ENCODE assay signal across 19 mouse cellular contexts in the genomic region with DNA sequence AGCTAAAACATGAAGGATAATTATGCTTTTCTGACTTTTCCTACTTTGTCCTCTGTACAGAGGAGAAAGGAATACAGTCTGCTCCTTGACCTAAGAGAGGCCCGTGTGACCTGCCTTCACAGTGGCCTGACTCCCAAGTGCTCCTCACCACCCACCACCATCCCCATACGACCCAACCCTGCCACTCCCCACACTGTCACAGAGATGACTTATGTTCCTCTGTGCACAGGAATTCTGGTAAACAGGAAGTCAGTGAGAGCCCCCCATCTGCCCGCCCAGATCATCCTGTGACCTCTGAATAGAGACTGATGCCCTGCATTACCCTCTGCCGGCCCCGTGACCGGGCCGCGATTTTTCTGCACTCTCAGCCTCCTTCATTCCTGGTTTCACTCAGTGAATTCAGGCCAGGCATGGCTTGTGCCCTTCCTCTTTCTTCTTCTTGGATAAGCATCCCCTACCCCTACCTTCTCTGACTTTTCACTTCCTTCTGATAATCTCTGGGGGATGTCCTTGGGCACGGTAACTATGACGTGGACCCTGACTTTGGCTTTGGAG.
DNase-seq lines count a peak whose midpoint lies in the region; ATAC-seq and TF ChIP-seq lines count a peak whose summit lies in the region.
"Had no signal": no experiment of that assay in that cellular context is flagged by ENCODE, and none has a peak within 500 bp of the region (broad histone marks: within the 10 kb centered on the region; RNA-seq: fewer than 3 reads in every experiment).

No protein-coding gene starts in this region.

- no peak overlapping the region for H3K9ac ChIP-seq in kidney, embryonic 16.5 days (replicated peaks; ENCODE audit: low read length)
- no peak overlapping the region for H3K9ac ChIP-seq in liver, embryonic 16.5 days (ENCODE audit: low read depth, low read length)
- no peak overlapping the region for H3K9ac ChIP-seq in hindbrain, postnatal 0 days (replicated peaks; ENCODE audit: low read length)
- H3K9ac ChIP-seq: embryonic facial prominence, embryonic 15.5 days; hindbrain, embryonic 15.5 days; neural tube, embryonic 15.5 days had no signal

- no peaks in the 10 kb centered on the region for H3K27me3 ChIP-seq in kidney, embryonic 16.5 days (ENCODE audit: insufficient read depth, low read length)
- no peaks in the 10 kb centered on the region for H3K27me3 ChIP-seq in liver, embryonic 16.5 days (ENCODE audit: control insufficient read depth, insufficient read depth, low read depth, low read length)
- H3K27me3 ChIP-seq in hindbrain, postnatal 0 days (ENCODE audit: insufficient read depth, low read length): no peaks in the 10 kb centered on the region
- H3K27me3 ChIP-seq: embryonic facial prominence, embryonic 15.5 days; hindbrain, embryonic 15.5 days; neural tube, embryonic 15.5 days had no signal

- no peak overlapping the region for H3K4me3 ChIP-seq in kidney, embryonic 16.5 days (ENCODE audit: low read length)
- H3K4me3 ChIP-seq in liver, embryonic 16.5 days (ENCODE audit: low read depth, low read length): no peak overlapping the region
- H3K4me3 ChIP-seq in hindbrain, postnatal 0 days (ENCODE audit: low read length): no peak overlapping the region
- H3K4me3 ChIP-seq: embryonic facial prominence, embryonic 15.5 days; forebrain, embryonic 10.5 days; heart, embryonic 10.5 days; hindbrain, embryonic 15.5 days; myocyte; neural tube, embryonic 15.5 days had no signal

- H3K9me3 ChIP-seq in kidney, embryonic 16.5 days (ENCODE audit: low read length): peaks cover 5% of the 10 kb centered on the region; the same call in 1 of the 2 replicates
- H3K9me3 ChIP-seq in liver, embryonic 16.5 days (replicated peaks; ENCODE audit: control insufficient read depth, low read length): no peaks in the 10 kb centered on the region
- H3K9me3 ChIP-seq in hindbrain, postnatal 0 days (ENCODE audit: low read length): no peaks in the 10 kb centered on the region
- H3K9me3 ChIP-seq: embryonic facial prominence, embryonic 15.5 days; forebrain, embryonic 10.5 days; heart, embryonic 10.5 days; hindbrain, embryonic 15.5 days; neural tube, embryonic 15.5 days had no signal

- peaks cover 5% of the 10 kb centered on the region for H3K36me3 ChIP-seq in kidney, embryonic 16.5 days (ENCODE audit: insufficient read depth, low read length)
- H3K36me3 ChIP-seq in liver, embryonic 16.5 days (ENCODE audit: control insufficient read depth, insufficient read depth): no peaks in the 10 kb centered on the region
- no peaks in the 10 kb centered on the region; the same call in 1 of the 2 replicates for H3K36me3 ChIP-seq in hindbrain, postnatal 0 days (ENCODE audit: insufficient read depth, low read length)
- H3K36me3 ChIP-seq: embryonic facial prominence, embryonic 15.5 days; hindbrain, embryonic 15.5 days; neural tube, embryonic 15.5 days had no signal

- ATAC-seq in kidney, embryonic 16.5 days (ENCODE audit: low FRiP score, low TSS enrichment): no peak
- peak; percentile 48; the same call in 1 of the 2 replicates for ATAC-seq in liver, embryonic 16.5 days (ENCODE audit: low read depth)
- no peak for ATAC-seq in hindbrain, postnatal 0 days
- ATAC-seq: intestine, postnatal 0 days had no signal

- H3K4me1 ChIP-seq in kidney, embryonic 16.5 days (ENCODE audit: insufficient read depth, low read length): no peaks in the 10 kb centered on the region
- H3K4me1 ChIP-seq in liver, embryonic 16.5 days (ENCODE audit: control insufficient read depth, low read depth, low read length): no peaks in the 10 kb centered on the region
- H3K4me1 ChIP-seq in hindbrain, postnatal 0 days (ENCODE audit: insufficient read depth, low read length): no peaks in the 10 kb centered on the region
- H3K4me1 ChIP-seq: embryonic facial prominence, embryonic 15.5 days; neural tube, embryonic 15.5 days had no signal

- H3K27ac ChIP-seq in kidney, embryonic 16.5 days (ENCODE audit: low read length): no peak overlapping the region
- H3K27ac ChIP-seq in liver, embryonic 16.5 days (ENCODE audit: low read length): no peak overlapping the region
- H3K27ac ChIP-seq in hindbrain, postnatal 0 days: no peak overlapping the region
- H3K27ac ChIP-seq: embryonic facial prominence, embryonic 15.5 days; forebrain, embryonic 10.5 days; heart, embryonic 10.5 days; hindbrain, embryonic 15.5 days; neural tube, embryonic 15.5 days had no signal

- no peak for TF ChIP-seq CTCF in hindbrain, postnatal 0 days (IDR thresholded peaks at IDR 0.05; ENCODE audit: low read depth)

- WGBS in kidney, embryonic 16.5 days: 70% methylated on average over 10 of the region's 10 CpGs
- WGBS in liver, embryonic 16.5 days (ENCODE audit: insufficient replicate concordance): 56% methylated on average over 10 of the region's 10 CpGs
- 88% methylated on average over 10 of the region's 10 CpGs for whole genome bisulfite sequencing in hindbrain, postnatal 0 days

- H3K4me2 ChIP-seq in kidney, embryonic 16.5 days (replicated peaks; ENCODE audit: low read depth, low read length): no peak overlapping the region
- no peak overlapping the region for H3K4me2 ChIP-seq in liver, embryonic 16.5 days (ENCODE audit: low read depth, low read length)
- H3K4me2 ChIP-seq in hindbrain, postnatal 0 days (ENCODE audit: low read depth, low read length): no peak overlapping the region
- H3K4me2 ChIP-seq: embryonic facial prominence, embryonic 15.5 days; hindbrain, embryonic 15.5 days; neural tube, embryonic 15.5 days had no signal

- peak; percentile 34 for DNase-seq in kidney, postnatal 14 days
- peak; percentile 35 for DNase-seq in lung, postnatal 10 days
- DNase-seq in lung, postnatal 25 days (ENCODE audit: low spot score): no peak
- peak; percentile 16 for DNase-seq in adrenal gland, postnatal 10 days
- DNase-seq in hindbrain, postnatal 0 days (ENCODE audit: low spot score): no peak
- DNase-seq: cerebellum, adult 9-11 months; gastrocnemius, postnatal 25 days; heart, postnatal 10 days; midbrain, embryonic 14.5 days; thymus, postnatal 36 days had no signal

Comparison
In these comparisons a context has a peak if more than half of its experiments do, and no peak if none do; other contexts are left out.
1. DNase-seq: peak in kidney, postnatal 14 days (single experiment), lung, postnatal 10 days (single experiment) and adrenal gland, postnatal 10 days (single experiment); none in lung, postnatal 25 days (single experiment) and hindbrain, postnatal 0 days (single experiment).